Comparison of ENCODE assay signal across 8 mouse cellular contexts in genomic region chr14:61556289-61557147, GRCm38 (mm10). TPM values are rescaled to one million over a fixed set of nuclear protein-coding genes. Genes with fewer than 3 reads are reported as not detected.
A peak's percentile ranks its signal among the peaks of the same experiment; 100 is the strongest.
DNase-seq lines count a peak whose midpoint lies in the region; ATAC-seq lines count a peak whose summit lies in the region.

TSS of gene Spryd7 (minus strand) at chr14:61556886.

- H3K27me3 ChIP-seq in heart, embryonic 14.5 days (ENCODE audit: control insufficient read depth, insufficient read depth, low read length) = no peaks in the 10 kb centered on the region
- no peaks in the 10 kb centered on the region for H3K27me3 ChIP-seq in liver, embryonic 13.5 days
- no peaks in the 10 kb centered on the region for H3K27me3 ChIP-seq in stomach, embryonic 16.5 days (ENCODE audit: control insufficient read depth, insufficient read depth, low read length)

- peak within 1 kb of the TSS; percentile 89 for H3K4me2 ChIP-seq in heart, embryonic 14.5 days (ENCODE audit: low read length)
- peak within 1 kb of the TSS; percentile 99 for H3K4me2 ChIP-seq in liver, embryonic 13.5 days
- H3K4me2 ChIP-seq in stomach, embryonic 16.5 days (ENCODE audit: low read depth, low read length) = peak within 1 kb of the TSS; percentile 77

- peak within 1 kb of the TSS; percentile 82 for H3K9ac ChIP-seq in heart, embryonic 14.5 days (ENCODE audit: low read length)
- peak within 1 kb of the TSS; percentile 89 for H3K9ac ChIP-seq in liver, embryonic 13.5 days
- peak within 1 kb of the TSS; percentile 88 for H3K9ac ChIP-seq in stomach, embryonic 16.5 days (ENCODE audit: low read length)

- H3K4me1 ChIP-seq in brown adipose tissue, adult 24 weeks (ENCODE audit: control insufficient read depth, insufficient read depth, insufficient read length, low read length) = 0 out of 2 replicates have a peak, but pooled peaks cover 2% of the 10 kb centered on the region
- 0 out of 4 replicates have a peak, but pooled peaks cover 0 to 2% of the 10 kb centered on the region in 2 experiments for H3K4me1 ChIP-seq in heart, embryonic 14.5 days (ENCODE audit: control insufficient read depth in 2 of 2, insufficient read depth in 2 of 2, low read length in 2 of 2)
- peaks cover 28% of the 10 kb centered on the region for H3K4me1 ChIP-seq in liver, embryonic 13.5 days (replicated peaks)
- 0 out of 2 replicates have a peak, but pooled peaks cover 3% of the 10 kb centered on the region for H3K4me1 ChIP-seq in stomach, embryonic 16.5 days (ENCODE audit: control insufficient read depth, insufficient read depth, low read length)

- peak within 1 kb of the TSS; percentile 98 for H3K4me3 ChIP-seq in brown adipose tissue, adult 24 weeks (ENCODE audit: insufficient read depth, low read depth, low read length)
- H3K4me3 ChIP-seq in heart, embryonic 14.5 days (ENCODE audit: control insufficient read depth in 1 of 2, insufficient read depth in 1 of 2, low read depth in 1 of 2, low read length in 2 of 2) = peak within 1 kb of the TSS; percentile 78 to 95
- H3K4me3 ChIP-seq in liver, embryonic 13.5 days (replicated peaks) = peak within 1 kb of the TSS; percentile 82
- H3K4me3 ChIP-seq in stomach, embryonic 16.5 days (replicated peaks; ENCODE audit: low read length) = peak within 1 kb of the TSS; percentile 81

- peak; percentile 98 for ATAC-seq in heart, embryonic 14.5 days (ENCODE audit: insufficient number of reproducible peaks, insufficient read depth, low FRiP score, low read depth)
- ATAC-seq in liver, embryonic 13.5 days (ENCODE audit: low read depth) = peak; percentile 96
- ATAC-seq in stomach, embryonic 16.5 days (ENCODE audit: insufficient read depth, low FRiP score) = peak; percentile 98

- peak; percentile 100 for DNase-seq in CD4-positive, CD25-positive, alpha-beta regulatory T cell, adult 2 months (ENCODE audit: low read depth, low spot score)
- DNase-seq in fat pad, adult 2 months (ENCODE audit: extremely low read depth, low read depth, low spot score) = peak; percentile 61
- DNase-seq in kidney, postnatal 14 days = peak; percentile 98
- DNase-seq in liver, embryonic 13.5 days = peak; percentile 99
- DNase-seq in neural tube, embryonic 10.5 days (ENCODE audit: extremely low spot score, low spot score) = peak; percentile 96

- under 1% methylated on average over 70 of the region's 72 CpGs for WGBS in heart, embryonic 14.5 days
- under 1% methylated on average over 71 of the region's 72 CpGs for WGBS in liver, embryonic 13.5 days (ENCODE audit: insufficient replicate concordance)
- WGBS in stomach, embryonic 16.5 days = under 1% methylated on average over 71 of the region's 72 CpGs

- 0 out of 2 replicates have a peak, but pooled peaks cover 4% of the 10 kb centered on the region for H3K9me3 ChIP-seq in heart, embryonic 14.5 days (ENCODE audit: control insufficient read depth, low read length)
- H3K9me3 ChIP-seq in liver, embryonic 13.5 days (replicated peaks) = no peaks in the 10 kb centered on the region
- no peaks in the 10 kb centered on the region for H3K9me3 ChIP-seq in stomach, embryonic 16.5 days (replicated peaks; ENCODE audit: control insufficient read depth, low read length)

- no peaks in the 10 kb centered on the region for H3K36me3 ChIP-seq in heart, embryonic 14.5 days (ENCODE audit: control insufficient read depth, insufficient read depth, low read length)
- H3K36me3 ChIP-seq in liver, embryonic 13.5 days = no peaks in the 10 kb centered on the region
- H3K36me3 ChIP-seq in stomach, embryonic 16.5 days (ENCODE audit: control insufficient read depth, insufficient read depth, low read length) = no peaks in the 10 kb centered on the region

- peak within 1 kb of the TSS; percentile 60 for H3K27ac ChIP-seq in brown adipose tissue, adult 24 weeks (replicated peaks; ENCODE audit: low read depth, low read length)
- H3K27ac ChIP-seq in heart, embryonic 14.5 days (replicated peaks in 1 of 2; ENCODE audit: control insufficient read depth in 1 of 2, insufficient read depth in 1 of 2, low read depth in 2 of 2, low read length in 2 of 2) = peak within 1 kb of the TSS; percentile 88 to 89
- H3K27ac ChIP-seq in liver, embryonic 13.5 days = peak within 1 kb of the TSS; percentile 83
- H3K27ac ChIP-seq in stomach, embryonic 16.5 days (ENCODE audit: low read length) = peak within 1 kb of the TSS; percentile 90

RNA-seq across cellular contexts. Expression of gene Spryd7, which starts in this region (rescaled TPM):
- 30.2 and 30.7 TPM in 2 replicates for polyA plus RNA-seq in brown adipose tissue, adult 24 weeks (2012; ENCODE audit: insufficient read depth, insufficient read length, missing spikeins)
- polyA plus RNA-seq in heart, embryonic 14.5 days (2014; fragmentation: Nextera tagmentation; extraction: Ambion mirVana) = 26.8 and 27.4 TPM in 2 replicates
- polyA plus RNA-seq in liver, embryonic 13.5 days (2015; fragmentation: Nextera tagmentation; extraction: Ambion mirVana) = 13.2 TPM in 2 replicates
- polyA plus RNA-seq in stomach, embryonic 16.5 days (2015; fragmentation: Nextera tagmentation; extraction: Ambion mirVana) = 21.5 and 22.6 TPM in 2 replicates

Comparison
In these comparisons a context has a peak if more than half of its experiments do, and no peak if none do; other contexts are left out.
1. Peak in every context shown above with its lines: DNase-seq, ATAC-seq, H3K4me3 ChIP-seq and H3K27ac ChIP-seq.